Mouse (Mus musculus) lung, postnatal 25 days (tissue): ENCODE results near the gene Hoxa5.

Experiments
- DNase-seq: peaks from one replicate; pipeline ENCODE4 v3.0.0; 2022; ENCODE audit warnings: low spot score

The Hoxa5 gene

GRCm38 (mm10) chr6:52177061-52177735 is 27.2 kb downstream of the Hoxa5 start, which contains the start of gene 5730596B20Rik:
5730596B20Rik (plus strand) TSS chr6:52177498.
- no peak for DNase-seq

GRCm38 (mm10) chr6:52176391-52176790 is 28.0 kb downstream of the Hoxa5 start:
- no peak for DNase-seq

- DNase-seq = no peak
These were observed 28.5 kb downstream of the Hoxa5 start for GRCm38 (mm10) chr6:52175864-52176263.

DNA sequence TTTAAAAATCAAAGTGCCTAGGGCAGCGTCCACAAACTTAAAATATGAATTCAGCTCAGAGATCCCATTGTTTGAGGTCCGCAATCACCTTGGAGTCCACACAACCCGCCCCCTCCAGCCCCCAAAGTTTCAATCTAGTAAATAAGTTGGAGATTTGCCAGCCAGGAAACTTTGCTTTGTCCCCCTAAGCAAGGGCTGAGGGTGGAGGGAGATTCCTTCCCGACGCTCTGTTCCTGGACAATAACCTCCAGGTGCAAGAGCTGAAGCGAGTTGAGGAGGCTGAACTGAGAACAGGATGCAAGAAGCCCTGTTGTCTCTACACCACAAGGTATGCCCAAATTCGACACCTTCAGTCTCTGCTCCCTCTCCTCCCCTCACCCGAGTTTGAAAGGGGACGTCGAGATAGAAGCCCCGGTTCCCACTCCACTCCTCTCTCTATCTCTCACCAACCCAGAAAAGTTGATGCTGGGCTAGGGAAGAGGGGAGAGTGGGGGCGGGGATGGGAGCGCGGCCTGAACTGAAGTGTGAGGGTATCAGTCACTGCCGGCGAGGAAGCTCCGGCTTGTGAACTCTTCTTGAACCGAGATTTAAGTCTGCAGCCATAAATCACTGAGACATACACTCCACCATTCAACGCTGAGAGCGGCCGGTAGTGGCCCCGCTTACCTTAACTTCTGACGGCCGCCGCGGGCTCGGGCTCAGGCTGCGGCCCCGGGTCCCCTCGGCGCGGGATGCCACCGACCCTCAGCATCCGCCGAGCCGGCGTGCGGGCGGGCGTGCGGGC is 29.2 kb downstream of the Hoxa5 start:
- DNase-seq = no peak

DNA sequence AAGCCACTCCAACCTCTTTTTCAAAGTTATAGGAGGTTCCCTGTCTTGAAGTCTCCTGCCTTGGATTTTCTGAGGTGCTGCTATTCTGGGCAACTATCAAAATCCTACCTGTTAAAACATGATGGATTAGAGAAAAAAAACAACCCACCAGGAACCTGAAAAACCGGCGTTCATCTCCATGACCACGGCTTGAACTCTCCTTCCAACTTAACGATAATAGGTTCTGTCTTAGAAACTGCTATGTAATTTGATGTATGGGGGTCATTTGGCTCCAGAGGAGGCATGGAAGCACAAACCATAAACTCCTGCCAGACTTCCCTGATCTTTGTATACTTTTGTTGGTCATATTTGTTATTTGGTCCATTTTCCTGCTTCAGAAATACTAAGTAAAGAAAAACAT is 30.7 kb downstream of the Hoxa5 start:
- no peak for DNase-seq

DNA sequence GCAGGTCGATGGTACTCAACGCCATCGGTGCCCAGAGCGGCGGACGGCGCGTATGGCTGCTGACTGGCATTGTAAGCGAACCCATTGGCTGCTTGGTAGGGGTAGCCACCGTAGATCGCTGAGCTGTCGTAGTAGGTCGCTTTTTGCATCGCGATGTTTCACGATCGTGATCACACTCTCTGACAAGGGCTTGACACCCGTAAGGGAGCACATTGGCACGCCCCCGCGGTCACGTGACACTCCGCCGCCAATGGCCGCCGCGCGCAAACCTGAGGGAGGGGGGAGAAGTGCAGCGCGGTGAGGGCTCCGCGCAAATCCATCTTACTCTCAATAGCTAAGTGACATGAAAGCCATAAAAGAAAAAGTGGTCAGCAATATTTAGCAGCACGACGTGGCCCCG is 31.9 kb downstream of the Hoxa5 start:
- peak; percentile 92 for DNase-seq

DNA sequence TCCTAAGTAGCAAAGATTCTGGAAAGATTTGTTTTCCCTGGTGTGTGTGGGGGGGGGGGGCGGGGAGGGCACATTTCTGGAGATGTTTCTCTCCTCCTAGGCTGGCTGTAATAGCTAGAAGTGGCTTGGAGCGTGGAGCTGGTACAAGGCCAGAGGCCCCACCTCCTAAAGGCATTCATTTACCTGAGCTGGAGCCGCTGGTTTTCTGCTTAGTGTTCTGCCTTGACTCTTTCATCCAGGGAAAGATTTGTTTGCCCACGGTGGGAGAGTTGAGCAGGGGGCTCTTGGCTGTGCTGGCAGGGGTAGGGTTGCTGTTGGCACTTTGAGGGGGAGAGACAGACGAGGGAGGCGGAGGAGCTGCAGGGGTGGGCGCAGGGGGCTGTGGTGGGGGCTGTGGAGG is 32.4 kb downstream of the Hoxa5 start:
- no peak for DNase-seq

DNA sequence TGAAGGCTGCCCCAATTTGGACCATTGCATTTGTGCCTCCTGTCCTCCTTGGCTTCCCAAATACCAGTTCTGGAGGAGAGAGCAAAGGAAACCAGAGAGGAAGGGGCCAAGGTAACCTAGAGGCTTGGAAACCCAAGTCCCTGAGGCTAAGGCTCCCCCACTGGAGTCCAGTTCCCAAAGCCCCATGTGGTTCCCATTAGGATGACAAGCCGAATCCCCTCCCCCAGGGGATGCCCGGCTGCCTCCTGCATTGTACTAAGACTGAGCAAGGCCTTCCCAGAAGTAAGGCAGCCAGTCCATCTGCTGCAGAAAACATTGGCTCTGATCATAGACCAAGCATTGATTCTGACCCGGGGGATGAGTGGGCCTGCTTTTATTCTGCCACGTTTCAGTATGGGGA is 33.1 kb downstream of the Hoxa5 start:
- no peak for DNase-seq

DNA sequence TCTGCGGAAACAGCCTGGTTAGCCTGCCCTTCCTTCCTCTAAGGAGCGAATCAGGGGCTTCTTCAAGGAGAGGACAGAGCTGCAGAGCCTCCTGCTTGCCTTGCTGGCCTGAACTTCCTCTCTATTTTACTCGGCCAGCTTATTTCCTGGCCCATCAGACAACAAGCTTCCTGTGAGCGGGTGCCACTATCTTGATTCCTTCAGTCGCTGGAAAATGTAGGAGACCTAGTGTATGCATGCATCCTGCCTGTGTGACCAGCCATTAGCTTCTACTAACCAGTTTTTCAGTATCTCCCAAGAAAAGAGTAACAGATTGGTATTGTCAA is 33.5 kb downstream of the Hoxa5 start:
- no peak for DNase-seq

DNA sequence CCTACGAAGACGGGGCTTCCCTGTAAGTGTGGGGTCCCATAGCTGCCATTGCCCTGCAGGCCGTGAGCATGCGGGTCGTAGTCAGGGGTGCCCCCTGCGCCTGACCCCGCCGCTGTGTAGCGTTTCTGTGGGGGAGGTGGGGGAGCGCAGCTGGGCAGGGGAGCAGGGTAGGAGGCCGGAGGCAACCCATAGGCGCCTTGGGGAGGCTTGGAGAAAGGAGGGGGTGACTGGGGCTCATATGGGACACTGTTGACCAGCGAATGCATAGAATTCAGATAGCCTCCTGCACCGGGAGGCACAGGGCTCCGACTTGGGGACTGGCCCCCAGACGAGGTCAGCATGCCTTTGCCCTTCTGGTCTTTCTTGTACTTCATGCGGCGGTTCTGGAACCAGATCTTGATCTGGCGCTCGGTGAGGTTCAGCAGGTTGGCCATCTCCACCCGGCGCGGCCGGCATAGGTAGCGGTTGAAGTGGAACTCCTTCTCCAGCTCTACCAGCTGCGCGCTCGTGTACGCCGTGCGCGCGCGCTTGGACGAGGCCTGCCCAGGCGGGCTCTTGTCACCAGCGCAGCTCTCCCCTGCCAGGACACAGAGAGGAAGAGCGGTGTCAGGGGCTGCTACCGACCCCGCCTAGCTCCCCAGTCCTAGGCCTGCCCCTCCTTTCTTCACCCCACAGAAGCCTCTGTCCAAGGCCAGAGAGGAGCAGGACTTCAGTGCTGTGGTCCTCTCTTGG is 34.1 kb downstream of the Hoxa5 start:
- DNase-seq = no peak

DNA sequence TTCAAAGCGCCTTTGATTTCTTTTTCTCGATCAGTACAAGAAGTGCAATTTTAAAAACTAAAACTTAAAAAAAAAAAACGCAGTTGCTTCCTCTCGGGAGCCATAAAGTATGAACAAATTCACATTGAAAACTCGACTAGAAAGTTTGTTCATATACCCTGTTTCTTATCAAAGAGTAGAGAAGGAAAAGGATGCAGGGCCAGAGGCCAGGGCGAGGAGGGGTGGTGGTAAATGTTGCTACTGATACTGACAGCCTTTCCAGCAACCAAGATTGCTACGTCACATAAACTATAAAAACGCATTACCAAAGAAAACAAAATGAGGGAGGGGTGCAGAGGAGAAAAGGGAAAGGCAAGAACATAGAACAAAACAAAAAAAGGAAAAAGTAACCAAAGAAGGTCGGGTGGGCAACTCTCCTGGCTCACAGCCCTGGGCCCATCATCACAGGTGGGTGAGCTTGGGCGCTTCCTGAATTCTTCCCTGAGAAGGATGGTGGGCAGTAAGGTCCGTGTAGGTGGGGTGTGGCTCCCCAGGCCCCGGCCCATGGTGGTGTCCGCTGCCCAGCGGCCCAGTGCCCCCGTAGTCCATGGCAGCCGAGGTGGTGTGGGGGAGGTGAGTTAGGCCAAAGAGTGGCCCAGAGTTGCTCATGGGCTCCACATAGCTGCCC is 34.8 kb downstream of the Hoxa5 start:
- no peak for DNase-seq

GRCm38 (mm10) chr6:52168191-52169055 is 36.0 kb downstream of the Hoxa5 start:
- no peak for DNase-seq

GRCm38 (mm10) chr6:52167736-52168161 is 36.6 kb downstream of the Hoxa5 start:
- DNase-seq = no peak

DNA sequence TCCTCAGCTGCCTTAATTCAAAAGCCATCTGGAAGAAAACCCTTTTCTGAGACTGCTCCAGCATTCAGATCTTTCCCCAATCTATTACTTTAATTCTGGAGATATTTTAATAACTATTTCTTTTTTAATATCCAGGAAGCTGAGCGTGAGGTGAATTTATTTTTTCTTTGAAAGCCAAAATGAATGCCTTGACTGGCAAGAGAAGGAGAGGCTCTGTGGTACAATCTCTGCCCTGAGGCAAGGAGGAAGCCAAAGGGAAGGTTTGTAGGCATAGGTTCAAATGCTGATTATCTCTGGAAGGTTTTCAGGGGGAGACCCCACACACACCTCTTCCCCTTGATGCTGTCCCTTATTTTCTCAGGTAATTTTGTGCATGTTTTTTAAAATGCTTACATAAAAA is 37.2 kb downstream of the Hoxa5 start:
- DNase-seq = no peak

GRCm38 (mm10) chr6:52166431-52167077 is 37.8 kb downstream of the Hoxa5 start:
- no peak for DNase-seq

- DNase-seq = no peak
These were observed 38.7 kb downstream of the Hoxa5 start for GRCm38 (mm10) chr6:52165441-52166370.

GRCm38 (mm10) chr6:52164626-52165440 is 39.6 kb downstream of the Hoxa5 start, which contains the start of gene Hoxa2:
Hoxa2 (minus strand) TSS chr6:52164831.
- no peak for DNase-seq

- DNase-seq = no peak
These were observed 40.2 kb downstream of the Hoxa5 start for GRCm38 (mm10) chr6:52164051-52164625.
